Mouse (Mus musculus) T-helper 1 cell (primary cell): ENCODE measurements around the gene Git1.

ENCODE experiments used
- in situ Hi-C: fragments of 300-600 bp; cut with MboI, MseI; formaldehyde crosslinking; loops from one replicate; pipeline ENCODE4 v1.15.1; 2025; ENCODE audit warnings: high pct_unique_total_duplicates

Git1 gene

GRCm38 (mm10) chr11:77493512-77494343 is at the start of gene Git1:
Git1 (plus strand) TSS chr11:77493562.
- in situ Hi-C loops, result no loop called here

DNA sequence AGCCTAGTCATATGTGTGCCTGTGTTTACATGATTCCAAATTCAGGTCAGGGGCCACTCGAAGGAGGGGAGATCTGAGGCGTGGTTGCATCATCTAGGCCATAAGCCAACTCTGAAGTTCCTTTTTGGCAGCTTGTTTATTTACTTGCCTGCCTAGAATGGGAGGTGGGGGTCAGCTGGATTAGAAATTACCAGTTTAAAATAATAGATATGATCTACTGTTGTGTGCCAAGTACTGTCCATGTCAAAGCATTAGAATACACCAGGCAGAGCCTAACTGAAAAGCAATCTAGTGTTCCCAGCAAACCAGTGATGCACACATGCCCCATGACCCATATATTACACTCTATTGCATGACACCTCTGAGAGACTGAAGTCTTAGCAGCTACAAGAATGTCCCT is 48.4 kb upstream of the Git1 start:
- in situ Hi-C loops, result loop anchor here (5.0 kb wide), 3 partner anchors 38 to 133 kb away; no protein-coding TSS in a partner anchor

DNA sequence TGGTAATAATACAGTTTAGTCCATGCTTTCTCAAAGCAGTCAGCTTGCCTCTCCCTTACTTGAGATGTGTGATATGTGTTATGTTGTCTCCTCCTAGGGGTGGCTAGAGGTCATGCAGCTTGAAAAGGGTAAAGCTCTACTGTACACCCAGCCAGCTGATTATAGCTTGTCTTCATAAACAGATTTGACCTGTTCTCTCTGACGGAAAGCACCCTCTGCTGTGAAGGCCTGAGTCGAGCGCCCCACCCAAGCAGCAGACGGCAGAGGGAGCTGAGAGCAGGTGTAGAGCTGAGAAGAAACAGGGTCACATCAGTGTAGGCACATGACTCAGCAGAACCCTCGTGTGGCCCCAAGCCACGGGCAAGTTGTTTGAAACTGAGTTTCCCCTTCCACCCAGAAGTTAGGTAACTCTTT is 46.7 kb upstream of the Git1 start:
- in situ Hi-C loops, result loop anchor here (5.0 kb wide), 2 partner anchors 99 to 134 kb away; no protein-coding TSS in a partner anchor

GRCm38 (mm10) chr11:77449224-77449623 is 44.1 kb upstream of the Git1 start:
- in situ Hi-C loops, result loop anchor here (5.0 kb wide), 2 partner anchors 102 to 137 kb away; no protein-coding TSS in a partner anchor

- in situ Hi-C loops, result no loop called here
Observed at GRCm38 (mm10) chr11:77451670-77452069, 41.7 kb upstream of the Git1 start.

GRCm38 (mm10) chr11:77453388-77453787 is 40.0 kb upstream of the Git1 start:
- in situ Hi-C loops, result no loop called here

DNA sequence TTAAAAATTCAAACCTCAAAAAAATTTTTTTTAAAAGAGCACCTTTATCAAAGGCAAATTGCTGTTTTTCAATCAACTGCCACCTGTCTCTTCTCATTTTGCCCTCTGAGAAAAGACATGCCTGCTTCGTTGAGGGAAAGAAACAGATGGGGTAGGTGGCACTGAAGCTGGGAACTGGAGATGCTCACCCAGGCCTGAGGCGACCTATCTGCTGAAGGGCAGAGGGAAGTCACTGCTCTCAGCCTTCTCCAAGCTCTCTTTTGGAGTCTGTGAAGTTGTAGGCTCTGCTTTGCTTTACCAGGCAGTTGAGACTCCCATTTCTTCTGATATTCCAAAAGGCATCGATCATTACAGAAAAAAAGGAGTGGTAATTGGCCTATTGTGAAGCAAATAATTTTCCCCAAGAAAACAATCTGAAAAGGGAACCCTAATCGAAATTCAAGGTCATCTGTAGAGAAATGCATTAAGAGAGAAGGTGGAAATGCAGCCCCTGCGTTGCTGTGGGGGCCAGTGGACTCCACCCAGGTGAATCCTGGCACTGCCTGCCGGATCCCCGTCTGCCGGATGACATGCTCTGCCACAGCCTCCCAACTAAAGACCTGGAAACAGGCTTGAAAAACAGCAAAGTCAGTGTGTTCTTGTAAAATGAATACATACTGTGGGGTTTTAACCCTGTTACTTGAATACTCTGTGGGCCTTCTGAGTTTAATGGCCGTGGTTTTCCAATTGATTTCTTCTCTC is 37.4 kb upstream of the Git1 start:
- in situ Hi-C loops, result no loop called here

DNA sequence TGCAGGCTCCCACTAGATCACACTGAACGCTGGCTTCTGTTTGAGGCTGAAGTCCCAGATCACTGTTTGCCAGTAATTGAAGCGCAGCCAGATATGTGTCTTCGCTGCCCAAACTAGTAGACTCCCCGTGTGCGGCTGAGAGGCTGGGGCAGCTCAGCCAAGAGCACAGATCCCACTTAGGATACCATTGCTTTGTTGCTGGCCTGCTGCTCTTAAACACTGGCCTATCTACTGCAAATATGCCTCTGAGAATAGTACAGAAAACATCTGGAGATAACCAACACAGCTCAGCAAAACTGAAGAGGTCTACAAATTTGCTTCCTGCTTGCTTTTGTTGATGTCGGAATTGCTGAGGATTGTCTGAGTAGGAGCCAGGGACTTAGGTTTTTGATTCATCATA is 36.5 kb upstream of the Git1 start:
- in situ Hi-C loops, result no loop called here

DNA sequence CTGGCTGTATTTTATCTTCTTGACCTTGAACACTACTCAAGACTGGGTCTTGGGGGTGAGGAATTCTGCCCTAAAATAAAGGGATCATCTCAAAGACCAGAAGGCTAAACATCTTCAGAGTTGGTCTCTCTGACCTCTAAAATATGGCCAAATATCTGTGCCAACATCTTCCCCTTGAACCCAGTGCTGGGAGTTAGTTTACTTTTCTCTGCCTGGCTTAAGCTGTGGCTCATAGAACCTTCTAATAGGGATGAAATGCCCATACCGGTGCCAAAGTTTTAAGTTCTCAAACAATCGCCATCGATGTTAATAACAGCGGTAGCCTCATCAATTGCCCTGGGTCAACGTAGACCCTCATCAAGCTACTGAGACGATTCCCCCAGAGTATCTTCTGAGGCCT is 31.5 kb upstream of the Git1 start:
- in situ Hi-C loops, result no loop called here

GRCm38 (mm10) chr11:77462283-77463100 is 30.9 kb upstream of the Git1 start, which contains the start of gene Coro6:
Coro6 (plus strand) TSS chr11:77462411.
- in situ Hi-C loops, result no loop called here

DNA sequence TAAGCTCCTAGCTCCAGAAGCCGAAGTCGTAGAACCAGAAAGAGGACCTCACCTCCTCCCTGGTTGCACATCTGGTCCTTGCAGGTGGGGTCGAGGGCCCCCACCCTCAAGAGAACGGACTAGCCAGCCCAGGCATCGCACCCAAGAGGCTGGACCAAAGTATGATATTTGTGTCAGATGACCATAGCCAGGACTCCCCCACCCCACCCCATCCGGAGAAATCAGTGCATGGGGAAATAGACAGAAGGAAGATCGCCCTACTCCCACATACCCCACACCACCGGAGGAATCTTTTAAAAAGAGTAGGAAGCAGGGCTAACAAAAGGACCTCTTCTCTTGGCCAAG is 30.3 kb upstream of the Git1 start:
- in situ Hi-C loops, result no loop called here

DNA sequence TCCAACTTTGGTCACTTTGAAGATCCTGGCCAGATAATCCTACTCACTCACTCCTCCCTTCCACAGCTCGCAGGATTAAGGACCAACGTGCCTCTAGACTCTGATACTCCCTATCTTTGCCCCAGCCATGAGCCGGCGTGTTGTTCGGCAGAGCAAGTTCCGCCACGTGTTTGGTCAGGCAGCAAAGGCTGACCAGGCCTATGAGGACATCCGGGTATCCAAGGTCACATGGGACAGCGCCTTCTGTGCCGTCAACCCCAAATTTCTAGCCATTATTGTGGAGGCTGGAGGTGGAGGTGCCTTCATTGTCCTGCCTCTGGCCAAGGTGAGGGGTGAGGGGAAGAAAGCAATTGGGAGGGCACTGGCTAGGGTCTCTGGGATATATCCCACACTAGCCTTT is 29.6 kb upstream of the Git1 start:
- in situ Hi-C loops, result no loop called here

GRCm38 (mm10) chr11:77464684-77465083 is 28.7 kb upstream of the Git1 start:
- in situ Hi-C loops, result loop anchor here (5.0 kb wide), 1 partner anchor 362 kb away; no protein-coding TSS in a partner anchor

DNA sequence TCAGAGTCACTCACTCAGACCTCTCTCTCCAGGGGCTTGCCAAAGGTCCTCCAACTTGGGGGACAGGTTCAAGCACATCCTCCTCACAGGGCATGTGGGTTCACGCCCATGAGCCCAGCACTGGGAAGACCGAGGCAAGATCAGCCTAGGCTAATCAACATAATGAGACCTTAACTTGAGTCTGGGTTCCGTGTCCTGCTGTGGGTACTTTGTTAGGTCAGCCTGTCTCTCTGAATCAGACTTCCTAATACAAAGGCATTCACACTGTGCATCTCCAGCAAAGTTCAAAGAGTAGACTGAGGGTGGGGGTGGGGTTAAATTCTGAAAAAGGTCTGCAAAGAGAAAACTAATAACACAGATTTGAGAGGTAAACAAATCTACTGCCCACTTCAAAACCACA is 28.3 kb upstream of the Git1 start:
- in situ Hi-C loops, result loop anchor here (5.0 kb wide), 1 partner anchor 363 kb away; no protein-coding TSS in a partner anchor

- in situ Hi-C loops, result loop anchor here (5.0 kb wide), 1 partner anchor 364 kb away; no protein-coding TSS in a partner anchor
Observed at GRCm38 (mm10) chr11:77466544-77466943, 26.8 kb upstream of the Git1 start.

DNA sequence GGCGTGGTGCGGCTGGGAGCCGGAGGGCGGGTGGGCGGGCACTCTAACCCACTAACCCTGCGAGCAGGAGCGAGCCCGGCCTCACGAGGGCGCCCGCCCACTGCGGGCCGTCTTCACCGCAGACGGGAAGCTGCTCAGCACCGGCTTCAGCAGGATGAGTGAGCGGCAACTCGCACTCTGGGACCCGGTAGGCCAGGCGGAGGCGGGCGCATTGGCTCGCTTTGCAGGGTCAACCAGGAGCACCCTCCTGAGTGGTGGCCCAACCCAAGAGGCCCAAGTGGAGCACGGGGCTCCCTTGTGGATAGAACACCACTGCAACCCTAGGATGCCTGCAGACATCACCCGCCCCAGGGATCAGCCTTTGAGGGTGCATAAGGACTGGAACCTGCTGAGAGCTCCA is 26.2 kb upstream of the Git1 start:
- in situ Hi-C loops, result loop anchor here (5.0 kb wide), 1 partner anchor 365 kb away; no protein-coding TSS in a partner anchor

- in situ Hi-C loops, result loop anchor here (5.0 kb wide), 1 partner anchor 365 kb away; no protein-coding TSS in a partner anchor
Observed at GRCm38 (mm10) chr11:77467784-77468183, 25.6 kb upstream of the Git1 start.

DNA sequence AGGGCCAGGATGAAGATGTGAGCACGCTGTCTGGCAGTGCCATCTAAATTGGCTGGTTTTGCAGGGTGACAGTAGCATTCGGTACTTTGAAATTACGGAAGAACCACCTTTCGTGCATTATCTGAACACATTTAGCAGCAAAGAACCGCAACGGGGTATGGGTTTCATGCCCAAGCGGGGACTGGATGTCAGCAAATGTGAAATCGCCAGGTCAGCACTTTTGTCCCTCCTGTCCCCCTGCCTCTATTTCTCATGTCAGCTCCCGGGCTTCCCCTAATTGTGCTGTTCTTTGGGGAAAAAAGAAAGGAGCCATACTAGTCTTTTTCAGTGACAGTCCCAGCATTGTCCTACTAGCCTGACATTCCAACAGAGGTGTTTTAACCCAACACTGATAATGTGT is 25.0 kb upstream of the Git1 start:
- in situ Hi-C loops, result loop anchor here (5.0 kb wide), 1 partner anchor 366 kb away; no protein-coding TSS in a partner anchor

GRCm38 (mm10) chr11:77471407-77471806 is 22.0 kb upstream of the Git1 start:
- in situ Hi-C loops, result no loop called here

DNA sequence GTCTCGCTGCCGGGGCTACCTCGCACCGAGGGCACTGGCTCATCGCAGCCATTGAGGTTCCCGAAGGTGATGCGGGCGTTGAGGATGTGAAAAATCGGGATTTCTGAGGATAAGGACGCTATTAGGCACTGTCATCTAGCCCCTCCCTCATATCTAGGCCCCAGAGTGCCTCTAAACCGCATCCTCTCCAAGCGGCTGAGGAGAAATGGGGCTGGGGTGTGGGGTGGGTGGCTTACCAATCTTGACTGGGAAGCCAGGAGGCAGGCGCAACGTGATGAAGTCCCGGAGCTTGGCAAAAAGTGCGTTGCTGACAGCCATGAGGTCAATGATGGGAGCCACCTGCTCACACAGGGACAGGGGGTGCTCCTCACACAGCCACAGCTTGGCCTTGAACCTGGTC is 20.6 kb upstream of the Git1 start:
- in situ Hi-C loops, result no loop called here

DNA sequence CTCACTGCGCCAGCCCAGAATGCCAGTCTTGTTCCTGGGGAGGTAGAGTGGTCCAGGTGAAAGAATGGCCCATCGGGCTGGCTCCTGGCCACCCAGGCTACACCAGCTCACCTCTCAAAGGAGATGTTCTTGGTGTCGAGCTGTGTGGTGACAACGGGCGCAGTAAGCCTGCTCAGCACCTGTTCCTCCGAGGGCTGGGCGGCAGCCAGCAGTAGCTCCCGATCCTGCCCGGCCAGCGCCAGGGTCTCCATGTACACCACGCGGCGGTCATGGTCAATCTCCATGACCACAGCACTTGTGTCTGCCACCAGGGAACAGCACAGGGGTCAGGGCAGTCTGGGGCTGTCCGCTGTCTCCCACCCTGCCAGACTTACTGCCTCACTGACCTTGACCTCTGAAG is 17.1 kb upstream of the Git1 start:
- in situ Hi-C loops, result no loop called here
